Mouse (Mus musculus): ENCODE results near the gene Gabrp. TPM values are rescaled to one million over a fixed set of nuclear protein-coding genes. Genes with fewer than 3 reads are reported as not detected.

Gene Gabrp
- polyA plus RNA-seq, 1 experiment from 2014 or later = 6.1 TPM

GRCm38 (mm10) chr11:33563921-33564320 is 14.8 kb downstream of the Gabrp start:
- H3K27ac ChIP-seq = no peak overlapping the region
- no peaks in the 10 kb centered on the region for H3K36me3 ChIP-seq
- WGBS = 56% methylated on average over 2 of the region's 2 CpGs
- H3K4me1 ChIP-seq = no peaks in the 10 kb centered on the region
- H3K4me2 ChIP-seq = no peak overlapping the region
- ATAC-seq (ENCODE audit: insufficient number of reproducible peaks, low FRiP score, low TSS enrichment, low read depth) = no peak
- H3K4me3 ChIP-seq = no peak overlapping the region
- no peaks in the 10 kb centered on the region for H3K27me3 ChIP-seq
- no peak overlapping the region for H3K9ac ChIP-seq
- H3K9me3 ChIP-seq = no peaks in the 10 kb centered on the region

GRCm38 (mm10) chr11:33554123-33554522 is 24.6 kb downstream of the Gabrp start:
- Histone ChIP-seq H3K4me1 (no peaks in the 10 kb centered on the region), H3K4me3 (no peak overlapping the region), H3K36me3 (no peaks in the 10 kb centered on the region), H3K27ac (no peak overlapping the region), H3K9ac (no peak overlapping the region), H3K4me2 (no peak overlapping the region), H3K9me3 (no peaks in the 10 kb centered on the region), H3K27me3 (no peaks in the 10 kb centered on the region)
- WGBS = 79% methylated on average over 8 of the region's 8 CpGs
- no peak for ATAC-seq (ENCODE audit: insufficient number of reproducible peaks, low FRiP score, low TSS enrichment, low read depth)

GRCm38 (mm10) chr11:33550861-33551560 is 27.7 kb downstream of the Gabrp start:
- Histone ChIP-seq H3K4me3 (no peak overlapping the region), H3K9ac (no peak overlapping the region), H3K4me1 (no peaks in the 10 kb centered on the region), H3K4me2 (no peak overlapping the region), H3K36me3 (no peaks in the 10 kb centered on the region), H3K27ac (no peak overlapping the region), H3K27me3 (no peaks in the 10 kb centered on the region), H3K9me3 (no peaks in the 10 kb centered on the region)
- 80% methylated on average over 14 of the region's 14 CpGs for WGBS
- no peak for ATAC-seq (ENCODE audit: insufficient number of reproducible peaks, low FRiP score, low TSS enrichment, low read depth)

GRCm38 (mm10) chr11:33547386-33547785 is 31.4 kb downstream of the Gabrp start:
- WGBS = 77% methylated on average over 2 of the region's 2 CpGs
- no peaks in the 10 kb centered on the region for H3K9me3 ChIP-seq
- no peak overlapping the region for H3K4me2 ChIP-seq
- H3K9ac ChIP-seq = no peak overlapping the region
- H3K36me3 ChIP-seq = no peaks in the 10 kb centered on the region
- no peaks in the 10 kb centered on the region for H3K27me3 ChIP-seq
- H3K4me1 ChIP-seq = no peaks in the 10 kb centered on the region
- ATAC-seq (ENCODE audit: insufficient number of reproducible peaks, low FRiP score, low TSS enrichment, low read depth) = no peak
- H3K27ac ChIP-seq = no peak overlapping the region
- no peak overlapping the region for H3K4me3 ChIP-seq

- H3K36me3 ChIP-seq = no peaks in the 10 kb centered on the region
- no peak overlapping the region for H3K9ac ChIP-seq
- H3K4me2 ChIP-seq = no peak overlapping the region
- no peaks in the 10 kb centered on the region for H3K4me1 ChIP-seq
- H3K27ac ChIP-seq = no peak overlapping the region
- ATAC-seq (ENCODE audit: insufficient number of reproducible peaks, low FRiP score, low TSS enrichment, low read depth) = no peak
- no peak overlapping the region for H3K4me3 ChIP-seq
- no peaks in the 10 kb centered on the region for H3K27me3 ChIP-seq
- 87% methylated on average over 2 of the region's 2 CpGs for WGBS
- no peaks in the 10 kb centered on the region for H3K9me3 ChIP-seq
These were observed 33.8 kb downstream of the Gabrp start for GRCm38 (mm10) chr11:33544945-33545344.

GRCm38 (mm10) chr11:33544121-33544520 is 34.6 kb downstream of the Gabrp start:
- WGBS = 68% methylated on average over 11 of the region's 11 CpGs
- H3K4me3 ChIP-seq = no peak overlapping the region
- no peak overlapping the region for H3K9ac ChIP-seq
- H3K27me3 ChIP-seq = no peaks in the 10 kb centered on the region
- H3K9me3 ChIP-seq = no peaks in the 10 kb centered on the region
- no peaks in the 10 kb centered on the region for H3K4me1 ChIP-seq
- H3K27ac ChIP-seq = no peak overlapping the region
- no peaks in the 10 kb centered on the region for H3K36me3 ChIP-seq
- H3K4me2 ChIP-seq = no peak overlapping the region
- ATAC-seq (ENCODE audit: insufficient number of reproducible peaks, low FRiP score, low TSS enrichment, low read depth) = no peak

- no peak overlapping the region for H3K4me2 ChIP-seq
- no peaks in the 10 kb centered on the region for H3K4me1 ChIP-seq
- ATAC-seq (ENCODE audit: insufficient number of reproducible peaks, low FRiP score, low TSS enrichment, low read depth) = no peak
- H3K9me3 ChIP-seq = no peaks in the 10 kb centered on the region
- no peak overlapping the region for H3K27ac ChIP-seq
- no peaks in the 10 kb centered on the region for H3K27me3 ChIP-seq
- no peaks in the 10 kb centered on the region for H3K36me3 ChIP-seq
- H3K4me3 ChIP-seq = no peak overlapping the region
- WGBS = 78% methylated on average over 5 of the region's 5 CpGs
- no peak overlapping the region for H3K9ac ChIP-seq
These were observed 41.2 kb downstream of the Gabrp start for GRCm38 (mm10) chr11:33537390-33538125.

GRCm38 (mm10) chr11:33536636-33537035 is 42.1 kb downstream of the Gabrp start:
- ATAC-seq (ENCODE audit: insufficient number of reproducible peaks, low FRiP score, low TSS enrichment, low read depth) = no peak
- no peaks in the 10 kb centered on the region for H3K27me3 ChIP-seq
- no peaks in the 10 kb centered on the region for H3K9me3 ChIP-seq
- WGBS = 87% methylated on average over 3 of the region's 3 CpGs
- no peak overlapping the region for H3K27ac ChIP-seq
- H3K36me3 ChIP-seq = no peaks in the 10 kb centered on the region
- H3K4me1 ChIP-seq = no peaks in the 10 kb centered on the region
- no peak overlapping the region for H3K4me2 ChIP-seq
- no peak overlapping the region for H3K9ac ChIP-seq
- H3K4me3 ChIP-seq = no peak overlapping the region

- no peak for ATAC-seq (ENCODE audit: insufficient number of reproducible peaks, low FRiP score, low TSS enrichment, low read depth)
- WGBS = 93% methylated on average over 4 of the region's 4 CpGs
- H3K4me2 ChIP-seq = no peak overlapping the region
- H3K27me3 ChIP-seq = no peaks in the 10 kb centered on the region
- H3K4me3 ChIP-seq = no peak overlapping the region
- no peaks in the 10 kb centered on the region for H3K4me1 ChIP-seq
- no peaks in the 10 kb centered on the region for H3K36me3 ChIP-seq
- no peak overlapping the region for H3K27ac ChIP-seq
- H3K9ac ChIP-seq = no peak overlapping the region
- no peaks in the 10 kb centered on the region for H3K9me3 ChIP-seq
These were observed 44.2 kb downstream of the Gabrp start for GRCm38 (mm10) chr11:33534541-33534940.

- H3K27me3 ChIP-seq = no peaks in the 10 kb centered on the region
- H3K4me2 ChIP-seq = no peak overlapping the region
- no peaks in the 10 kb centered on the region for H3K36me3 ChIP-seq
- no peak overlapping the region for H3K9ac ChIP-seq
- H3K9me3 ChIP-seq = no peaks in the 10 kb centered on the region
- no peak overlapping the region for H3K27ac ChIP-seq
- no peak for ATAC-seq (ENCODE audit: insufficient number of reproducible peaks, low FRiP score, low TSS enrichment, low read depth)
- no peaks in the 10 kb centered on the region for H3K4me1 ChIP-seq
- WGBS = 62% methylated on average over 3 of the region's 3 CpGs
- no peak overlapping the region for H3K4me3 ChIP-seq
These were observed 45.2 kb downstream of the Gabrp start for GRCm38 (mm10) chr11:33533577-33533976.

GRCm38 (mm10) chr11:33529576-33529975 is 49.2 kb downstream of the Gabrp start:
- H3K9me3 ChIP-seq = no peaks in the 10 kb centered on the region
- ATAC-seq (ENCODE audit: insufficient number of reproducible peaks, low FRiP score, low TSS enrichment, low read depth) = no peak
- H3K4me2 ChIP-seq = no peak overlapping the region
- no peaks in the 10 kb centered on the region for H3K36me3 ChIP-seq
- H3K9ac ChIP-seq = no peak overlapping the region
- H3K4me1 ChIP-seq = no peaks in the 10 kb centered on the region
- no peak overlapping the region for H3K27ac ChIP-seq
- no peaks in the 10 kb centered on the region for H3K27me3 ChIP-seq
- no peak overlapping the region for H3K4me3 ChIP-seq
- WGBS = 29% methylated on average over 2 of the region's 2 CpGs

GRCm38 (mm10) chr11:33513376-33513991 is 65.3 kb downstream of the Gabrp start, which contains the start of gene Ranbp17:
Ranbp17 (minus strand) TSS chr11:33513746.
- peak; percentile 76 for ATAC-seq (ENCODE audit: insufficient number of reproducible peaks, low FRiP score, low TSS enrichment, low read depth)
- Histone ChIP-seq H3K27me3 (no peaks in the 10 kb centered on the region), H3K36me3 (no peaks in the 10 kb centered on the region), H3K4me2 (peak within 1 kb of the TSS; percentile 84), H3K4me3 (peak within 1 kb of the TSS; percentile 89), H3K27ac (peak within 1 kb of the TSS; percentile 74), H3K4me1 (peaks cover 6% of the 10 kb centered on the region), H3K9me3 (no peaks in the 10 kb centered on the region), H3K9ac (peak within 1 kb of the TSS; percentile 76)
- WGBS = under 1% methylated on average over 72 of the region's 72 CpGs

All from limb, embryonic 15.5 days (tissue).